Mouse (Mus musculus) liver, postnatal 0 days (tissue): ENCODE results near the gene Uox. TPM values are rescaled to one million over a fixed set of nuclear protein-coding genes. Genes with fewer than 3 reads are reported as not detected.

Experiments
- ATAC-seq: fragments of 200-750 bp; cut with Nextera tagmentation; 2 replicates; pipeline ENCODE4 v1.8.0; 2017; ENCODE audit warnings: mild to moderate bottlenecking, moderate library complexity
- DNase-seq: peaks from one replicate; pipeline ENCODE4 v3.0.0-alpha.2; 2016
- H3K27ac ChIP-seq: fragments of 300-500 bp; sonication (generic); 2 replicates; pipeline ENCODE4 v1.5.1; 2014; ENCODE audit warnings: antibody characterized with exemption, moderate library complexity, mild to moderate bottlenecking, low read depth
- H3K27me3 ChIP-seq: fragments of 300-500 bp; sonication (generic); 2 replicates; pipeline ENCODE4 v1.6.1; 2014; ENCODE audit warnings: low read length, control low read depth, mixed read lengths; ENCODE audit not compliant: insufficient read depth
- H3K36me3 ChIP-seq: fragments of 300-500 bp; sonication (generic); replicated peaks from 2 replicates; pipeline ENCODE4 v1.6.1; 2014; ENCODE audit warnings: mild to moderate bottlenecking, control low read depth, low read length, moderate library complexity, mixed read lengths; ENCODE audit not compliant: insufficient read depth
- H3K4me1 ChIP-seq: fragments of 300-500 bp; sonication (generic); 2 replicates; pipeline ENCODE4 v1.6.1; 2014; ENCODE audit warnings: antibody characterized with exemption, mild to moderate bottlenecking, control low read depth; ENCODE audit not compliant: insufficient read depth
- H3K4me2 ChIP-seq: fragments of 300-500 bp; sonication (generic); 2 replicates; pipeline ENCODE4 v1.6.1; 2014; ENCODE audit warnings: low read depth, mild to moderate bottlenecking, low read length, moderate library complexity, mixed read lengths
- H3K4me3 ChIP-seq: fragments of 300-500 bp; sonication (generic); 2 replicates; pipeline ENCODE4 v1.5.1; 2014; ENCODE audit warnings: low read depth, low read length
- H3K9ac ChIP-seq: fragments of 300-500 bp; sonication (generic); replicated peaks from 2 replicates; pipeline ENCODE4 v1.6.1; 2014; ENCODE audit warnings: mild to moderate bottlenecking, moderate library complexity
- H3K9me3 ChIP-seq: fragments of 300-500 bp; sonication (generic); 2 replicates; pipeline ENCODE4 v1.6.1; 2016; ENCODE audit warnings: mild to moderate bottlenecking, control low read depth, low read length, mixed read lengths
- CTCF ChIP-seq: sonication (generic); IDR thresholded peaks from 2 replicates; pipeline ENCODE4 v1.5.1; 2016; ENCODE audit warnings: antibody characterized with exemption, low read depth
- EP300 ChIP-seq: IDR thresholded peaks from 2 replicates; pipeline ENCODE4 v1.6.1; 2016; ENCODE audit warnings: antibody characterized with exemption, low read depth, mild to moderate bottlenecking
- WGBS: fragments of 180-500 bp; shearing (Covaris S2); extraction: QIAGEN DNeasy Blood & Tissue Kit; methylation state at CpG from one replicate; pipeline ENCODE4 v1.1.7; 2014; ENCODE audit not compliant: insufficient replicate concordance; 5-methylcytosine and 5-hydroxymethylcytosine counted together
- polyA plus RNA-seq: library from polyadenylated mRNA; unstranded; fragments of >200 nt; fragmentation: Nextera tagmentation; extraction: Ambion mirVana; gene quantifications from 2 replicates; pipeline ENCODE4 v1.2.1, GENCODE M21; 2015

Gene Uox
- polyA plus RNA-seq, 1 experiment from 2014 or later, result 245 TPM

DNA sequence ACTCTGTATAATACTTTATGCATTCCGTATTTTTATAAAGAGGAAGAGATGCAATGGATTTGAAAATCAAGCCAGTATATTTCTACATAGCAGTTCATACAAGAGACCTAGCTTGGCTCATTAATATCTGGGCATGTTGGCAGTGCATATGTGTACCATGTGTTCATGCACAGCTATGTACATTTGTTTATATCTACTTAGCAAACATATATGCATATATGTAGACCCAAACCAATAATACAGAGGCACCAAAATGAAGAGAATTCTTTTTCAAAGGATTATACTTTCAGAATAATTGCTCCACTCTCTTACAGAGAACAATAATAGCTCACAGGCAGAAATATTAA lies 5.2 kb upstream of the Uox start:
- H3K27ac ChIP-seq, result no peak overlapping the region
- TF ChIP-seq EP300, result no peak
- no peak for TF ChIP-seq CTCF
- whole genome bisulfite sequencing, result 83% methylated on average over 1 of the region's 1 CpGs
- no peaks in the 10 kb centered on the region for H3K9me3 ChIP-seq
- DNase-seq, result no peak
- H3K4me3 ChIP-seq, result no peak overlapping the region
- H3K36me3 ChIP-seq, result no peaks in the 10 kb centered on the region
- H3K27me3 ChIP-seq, result no peaks in the 10 kb centered on the region
- H3K9ac ChIP-seq, result no peak overlapping the region
- no peak overlapping the region for H3K4me2 ChIP-seq
- peaks cover 5% of the 10 kb centered on the region; the same call in 1 of the 2 replicates for H3K4me1 ChIP-seq
- no peak for ATAC-seq

GRCm38 (mm10) chr3:146567366-146567765 lies 2.9 kb upstream of the Uox start:
- Histone ChIP-seq H3K27me3 (no peaks in the 10 kb centered on the region), H3K9ac (0 out of 2 replicates have a peak overlapping the region, but pooled peaks have one; percentile 22), H3K4me2 (no peak overlapping the region), H3K4me3 (no peak overlapping the region), H3K4me1 (peaks cover 5% of the 10 kb centered on the region; the same call in 1 of the 2 replicates), H3K27ac (peak overlapping the region; percentile 81; the same call in 1 of the 2 replicates), H3K9me3 (no peaks in the 10 kb centered on the region), H3K36me3 (no peaks in the 10 kb centered on the region)
- 73% methylated on average over 7 of the region's 7 CpGs for WGBS
- ATAC-seq, result no peak
- no peak for DNase-seq
- TF ChIP-seq CTCF (no peak), EP300 (no peak)

GRCm38 (mm10) chr3:146567884-146568530 lies 2.2 kb upstream of the Uox start:
- DNase-seq, result peak; percentile 55
- Histone ChIP-seq H3K4me1 (peaks cover 5% of the 10 kb centered on the region; the same call in 1 of the 2 replicates), H3K27ac (peak overlapping the region; percentile 81), H3K4me2 (no peak overlapping the region), H3K27me3 (no peaks in the 10 kb centered on the region), H3K36me3 (no peaks in the 10 kb centered on the region), H3K4me3 (no peak overlapping the region), H3K9ac (peak overlapping the region; percentile 22; the same call in 1 of the 2 replicates), H3K9me3 (no peaks in the 10 kb centered on the region)
- peak; percentile 68 for ATAC-seq
- 54% methylated on average over 9 of the region's 9 CpGs for WGBS
- no peak for TF ChIP-seq CTCF
- no peak for TF ChIP-seq EP300

- H3K9ac ChIP-seq, result no peak overlapping the region
- H3K4me3 ChIP-seq, result no peak overlapping the region
- H3K9me3 ChIP-seq, result no peaks in the 10 kb centered on the region
- no peaks in the 10 kb centered on the region for H3K27me3 ChIP-seq
- no peak overlapping the region for H3K4me2 ChIP-seq
- peak overlapping the region; percentile 71 for H3K27ac ChIP-seq
- 58% methylated on average over 3 of the region's 3 CpGs for WGBS
- ATAC-seq (no peak), DNase-seq (no peak)
- H3K4me1 ChIP-seq, result peaks cover 5% of the 10 kb centered on the region; the same call in 1 of the 2 replicates
- TF ChIP-seq CTCF (no peak), EP300 (no peak)
- no peaks in the 10 kb centered on the region for H3K36me3 ChIP-seq
Measured at GRCm38 (mm10) chr3:146569594-146569993, 632 bp upstream of the Uox start.

GRCm38 (mm10) chr3:146570939-146571338 lies 713 bp downstream of the Uox start:
- Histone ChIP-seq H3K4me3 (no peak overlapping the region), H3K9me3 (no peaks in the 10 kb centered on the region), H3K4me2 (peak overlapping the region; percentile 22; the same call in 1 of the 2 replicates), H3K9ac (no peak overlapping the region), H3K4me1 (peaks cover 5% of the 10 kb centered on the region; the same call in 1 of the 2 replicates), H3K27me3 (no peaks in the 10 kb centered on the region), H3K36me3 (no peaks in the 10 kb centered on the region), H3K27ac (peak overlapping the region; percentile 72)
- WGBS, result 67% methylated on average over 6 of the region's 6 CpGs
- ATAC-seq, result no peak
- TF ChIP-seq CTCF (no peak), EP300 (no peak)
- no peak for DNase-seq

DNA sequence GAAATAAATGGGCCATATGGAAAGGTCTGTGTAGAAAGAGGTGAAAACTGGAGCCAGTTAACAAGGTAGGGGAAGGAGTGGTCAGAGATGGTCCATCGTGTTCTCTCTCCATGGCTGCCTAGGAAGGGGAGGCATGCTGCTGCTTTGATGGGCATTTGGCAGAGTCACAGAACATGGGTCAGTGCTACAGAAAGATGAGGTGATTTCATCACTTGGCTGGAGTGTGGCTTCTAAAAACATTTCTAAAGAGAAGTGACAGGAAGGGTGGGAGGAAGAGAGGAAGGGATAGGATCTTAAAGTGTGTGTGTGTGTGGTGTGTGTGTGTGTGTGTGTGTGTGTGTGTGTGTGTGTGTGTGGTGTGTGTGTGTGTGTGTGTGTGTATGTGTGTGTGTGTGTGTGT lies 1.1 kb downstream of the Uox start:
- peak; percentile 25; the same call in 1 of the 2 replicates for ATAC-seq
- 54% methylated on average over 1 of the region's 1 CpGs for whole genome bisulfite sequencing
- Histone ChIP-seq H3K36me3 (no peaks in the 10 kb centered on the region), H3K9me3 (no peaks in the 10 kb centered on the region), H3K9ac (no peak overlapping the region), H3K4me3 (no peak overlapping the region), H3K4me1 (peaks cover 5% of the 10 kb centered on the region; the same call in 1 of the 2 replicates), H3K27me3 (no peaks in the 10 kb centered on the region), H3K4me2 (no peak overlapping the region), H3K27ac (peak overlapping the region; percentile 72)
- DNase-seq, result no peak
- TF ChIP-seq EP300 (no peak), CTCF (no peak)
